Mouse (Mus musculus): Measurements from ENCODE around the gene Plppr1. TPM values are rescaled to one million over a fixed set of nuclear protein-coding genes. Genes with fewer than 3 reads are reported as not detected.

The Plppr1 gene
- polyA plus RNA-seq, 1 experiment, result not detected

- H3K4me3 ChIP-seq (replicated peaks; ENCODE audit: control insufficient read depth, low read depth, low read length), result no peak overlapping the region
- no peak for TF ChIP-seq CTCF (IDR thresholded peaks at IDR 0.05; ENCODE audit: control insufficient read depth, insufficient read depth, low read length)
- TF ChIP-seq POLR2A (IDR thresholded peaks at IDR 0.05; ENCODE audit: borderline replicate concordance, control insufficient read depth, low read depth, low read length), result no peak
- H3K4me1 ChIP-seq (ENCODE audit: control insufficient read depth, insufficient read depth, low read length), result no peaks in the 10 kb centered on the region
- WGBS, result 58% methylated on average over 2 of the region's 2 CpGs
- no peak overlapping the region for H3K27ac ChIP-seq (ENCODE audit: control insufficient read depth, insufficient read depth, low read depth, low read length, poor library complexity)
Measured at GRCm38 (mm10) chr4:49386873-49387272, 327.8 kb downstream of the Plppr1 start.

Measured in bone marrow, adult 2 months (tissue).